Mouse (Mus musculus) liver, embryonic 13.5 days (tissue): ENCODE measurements around the gene Dnm3. TPM values are rescaled to one million over a fixed set of nuclear protein-coding genes. Genes with fewer than 3 reads are reported as not detected.

Experiments used
- ATAC-seq: fragments of 200-750 bp; cut with Nextera tagmentation; 2 replicates; pipeline ENCODE4 v1.8.0; 2017; ENCODE audit warnings: low read depth, mild to moderate bottlenecking, moderate number of reproducible peaks, moderate library complexity
- DNase-seq: peaks from one replicate; pipeline ENCODE4 v3.0.0; 2022
- H3K27ac ChIP-seq: fragments of 300-500 bp; sonication (generic); 2 replicates; pipeline ENCODE4 v1.5.1; 2015; ENCODE audit warnings: moderate library complexity, mild to moderate bottlenecking, inconsistent platforms
- H3K27me3 ChIP-seq: fragments of 300-500 bp; sonication (generic); 2 replicates; pipeline ENCODE4 v1.6.1; 2015; ENCODE audit warnings: mild to moderate bottlenecking, inconsistent platforms
- H3K36me3 ChIP-seq: fragments of 300-500 bp; sonication (generic); 2 replicates; pipeline ENCODE4 v1.6.1; 2015; ENCODE audit warnings: mild to moderate bottlenecking, inconsistent platforms
- H3K4me1 ChIP-seq: fragments of 300-500 bp; sonication (generic); replicated peaks from 2 replicates; pipeline ENCODE4 v1.6.1; 2015; ENCODE audit warnings: inconsistent platforms
- H3K4me2 ChIP-seq: fragments of 300-500 bp; sonication (generic); 2 replicates; pipeline ENCODE4 v1.6.1; 2015; ENCODE audit warnings: inconsistent platforms, mild to moderate bottlenecking, moderate library complexity
- H3K4me3 ChIP-seq: fragments of 300-500 bp; sonication (generic); replicated peaks from 2 replicates; pipeline ENCODE4 v1.5.1; 2015; ENCODE audit warnings: mild to moderate bottlenecking, inconsistent platforms
- H3K9ac ChIP-seq: fragments of 300-500 bp; sonication (generic); 2 replicates; pipeline ENCODE4 v1.6.1; 2015; ENCODE audit warnings: mild to moderate bottlenecking, inconsistent platforms
- H3K9me3 ChIP-seq: fragments of 300-500 bp; sonication (generic); replicated peaks from 2 replicates; pipeline ENCODE4 v1.6.1; 2016; ENCODE audit warnings: inconsistent platforms
- WGBS: fragments of 180-500 bp; shearing (Covaris S2); methylation state at CpG from one replicate; pipeline ENCODE4 v1.1.7; 2015; ENCODE audit not compliant: insufficient replicate concordance; 5-methylcytosine and 5-hydroxymethylcytosine counted together
- polyA plus RNA-seq: library from polyadenylated mRNA; unstranded; fragments of >200 nt; fragmentation: Nextera tagmentation; extraction: Ambion mirVana; gene quantifications from 2 replicates; pipeline ENCODE4 v1.2.1, GENCODE M21; 2015

Gene Dnm3
- polyA plus RNA-seq, 1 experiment from 2014 or later, result 1.2 TPM

GRCm38 (mm10) chr1:162219781-162220180 is 258.1 kb downstream of the Dnm3 start:
- Histone ChIP-seq H3K27me3 (no peaks in the 10 kb centered on the region), H3K4me1 (no peaks in the 10 kb centered on the region), H3K27ac (no peak overlapping the region), H3K9ac (no peak overlapping the region), H3K9me3 (no peaks in the 10 kb centered on the region), H3K4me3 (no peak overlapping the region), H3K36me3 (no peaks in the 10 kb centered on the region), H3K4me2 (no peak overlapping the region)
- DNase-seq, result no peak
- ATAC-seq, result no peak
- WGBS, result 58% methylated on average over 1 of the region's 1 CpGs

- 31% methylated on average over 8 of the region's 8 CpGs for WGBS
- Histone ChIP-seq H3K36me3 (no peaks in the 10 kb centered on the region), H3K9me3 (no peaks in the 10 kb centered on the region), H3K4me1 (no peaks in the 10 kb centered on the region), H3K9ac (no peak overlapping the region; the same call in 1 of the 2 replicates), H3K27ac (peak overlapping the region; percentile 74), H3K4me2 (no peak overlapping the region), H3K4me3 (no peak overlapping the region), H3K27me3 (no peaks in the 10 kb centered on the region)
- ATAC-seq (no peak), DNase-seq (no peak)
Observed at GRCm38 (mm10) chr1:162218530-162219180, 259.2 kb downstream of the Dnm3 start.

GRCm38 (mm10) chr1:162217340-162217974 is 260.4 kb downstream of the Dnm3 start:
- no peak for DNase-seq
- ATAC-seq, result peak; percentile 47
- 0 out of 2 replicates have a peak overlapping the region, but pooled peaks have one; percentile 8 for H3K4me2 ChIP-seq
- no peaks in the 10 kb centered on the region for H3K27me3 ChIP-seq
- H3K4me1 ChIP-seq, result no peaks in the 10 kb centered on the region
- H3K4me3 ChIP-seq, result peak overlapping the region; percentile 35
- no peaks in the 10 kb centered on the region for H3K36me3 ChIP-seq
- peak overlapping the region; percentile 74 for H3K27ac ChIP-seq
- peak overlapping the region; percentile 51 for H3K9ac ChIP-seq
- WGBS, result 61% methylated on average over 15 of the region's 15 CpGs
- H3K9me3 ChIP-seq, result no peaks in the 10 kb centered on the region

- Histone ChIP-seq H3K4me2 (no peak overlapping the region), H3K27ac (no peak overlapping the region)
- no peak for DNase-seq
Observed at GRCm38 (mm10) chr1:162216656-162217055, 261.2 kb downstream of the Dnm3 start.

GRCm38 (mm10) chr1:162215743-162216142 is 262.1 kb downstream of the Dnm3 start:
- Histone ChIP-seq H3K27ac (no peak overlapping the region), H3K9ac (no peak overlapping the region), H3K9me3 (no peaks in the 10 kb centered on the region), H3K36me3 (no peaks in the 10 kb centered on the region), H3K4me1 (no peaks in the 10 kb centered on the region), H3K27me3 (no peaks in the 10 kb centered on the region), H3K4me3 (no peak overlapping the region), H3K4me2 (no peak overlapping the region)
- ATAC-seq (no peak), DNase-seq (no peak)
- 74% methylated on average over 5 of the region's 5 CpGs for WGBS

More at GRCm38 (mm10) chr1:162216656-162217055, 261.2 kb downstream of the Dnm3 start:
- no peak for ATAC-seq
- Histone ChIP-seq H3K4me3 (no peak overlapping the region), H3K4me1 (no peaks in the 10 kb centered on the region), H3K9me3 (no peaks in the 10 kb centered on the region), H3K36me3 (no peaks in the 10 kb centered on the region), H3K9ac (no peak overlapping the region), H3K27me3 (no peaks in the 10 kb centered on the region)
- 50% methylated on average over 4 of the region's 4 CpGs for WGBS

GRCm38 (mm10) chr1:162213066-162213465 is 264.8 kb downstream of the Dnm3 start:
- DNase-seq, result no peak
- Histone ChIP-seq H3K36me3 (no peaks in the 10 kb centered on the region), H3K27me3 (no peaks in the 10 kb centered on the region), H3K4me2 (no peak overlapping the region), H3K4me1 (0 out of 2 replicates have a peak, but pooled peaks cover 3% of the 10 kb centered on the region), H3K4me3 (no peak overlapping the region), H3K9me3 (no peaks in the 10 kb centered on the region), H3K9ac (no peak overlapping the region), H3K27ac (no peak overlapping the region)
- 80% methylated on average over 8 of the region's 8 CpGs for WGBS
- no peak for ATAC-seq

DNA sequence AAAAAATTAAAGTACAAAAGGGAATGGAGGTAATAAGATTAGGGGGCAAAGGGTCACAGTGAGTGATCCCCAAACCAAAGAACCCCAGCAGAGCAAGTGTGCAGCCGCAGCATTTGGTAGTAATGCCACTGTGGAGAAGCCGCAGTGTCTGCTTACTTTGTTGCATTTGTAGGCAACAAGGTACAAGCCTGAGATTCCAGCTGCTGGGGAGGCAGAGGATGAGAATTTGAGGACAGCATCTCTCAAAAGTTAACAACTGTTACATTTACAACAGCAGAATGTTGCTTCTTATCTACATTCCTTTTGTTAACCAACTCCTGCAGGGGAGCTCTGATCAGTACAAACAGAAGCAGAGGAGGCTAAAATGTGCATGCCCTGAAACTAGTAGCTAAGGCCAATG is 267.3 kb downstream of the Dnm3 start:
- DNase-seq, result no peak
- Histone ChIP-seq H3K9me3 (no peaks in the 10 kb centered on the region), H3K4me2 (no peak overlapping the region), H3K27me3 (no peaks in the 10 kb centered on the region), H3K27ac (no peak overlapping the region), H3K4me3 (no peak overlapping the region), H3K36me3 (no peaks in the 10 kb centered on the region), H3K4me1 (0 out of 2 replicates have a peak, but pooled peaks cover 3% of the 10 kb centered on the region), H3K9ac (no peak overlapping the region)
- no peak for ATAC-seq
- WGBS, result 78% methylated on average over 2 of the region's 2 CpGs

DNA sequence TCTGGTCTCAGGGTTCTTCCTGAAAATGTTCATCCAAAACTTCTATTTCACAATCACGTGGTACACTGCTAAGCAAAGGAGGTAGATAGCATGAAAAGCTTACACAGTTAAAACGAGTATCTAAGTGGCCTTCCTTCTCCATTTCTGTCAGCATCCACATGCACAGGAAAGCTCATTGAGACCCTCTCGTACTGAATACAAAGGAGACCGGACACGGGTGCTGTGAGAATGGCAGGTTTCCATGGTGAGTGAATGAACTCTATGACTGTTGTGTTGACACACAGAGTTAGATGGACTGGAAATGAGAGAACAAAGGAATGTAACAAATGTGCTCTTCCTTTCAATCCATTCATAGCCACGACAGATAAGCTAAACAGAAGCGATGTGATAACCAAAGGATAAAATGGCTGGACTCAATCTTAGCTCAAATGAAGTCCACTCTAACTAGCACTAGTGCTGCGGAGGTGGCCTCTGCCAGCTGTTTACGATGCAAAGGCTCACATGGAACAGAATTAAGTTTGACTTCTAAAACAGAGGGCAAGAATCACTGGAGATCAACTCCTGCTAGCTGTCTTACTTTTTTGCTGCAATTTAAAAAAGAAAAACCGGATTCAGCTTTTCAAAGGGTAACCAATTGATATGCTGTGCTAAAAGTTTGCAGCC is 268.2 kb downstream of the Dnm3 start:
- H3K36me3 ChIP-seq, result no peaks in the 10 kb centered on the region
- H3K27ac ChIP-seq, result no peak overlapping the region
- DNase-seq (no peak), ATAC-seq (no peak)
- WGBS, result 53% methylated on average over 10 of the region's 10 CpGs
- no peak overlapping the region for H3K9ac ChIP-seq
- 0 out of 2 replicates have a peak, but pooled peaks cover 3% of the 10 kb centered on the region for H3K4me1 ChIP-seq
- H3K27me3 ChIP-seq, result no peaks in the 10 kb centered on the region
- no peak overlapping the region for H3K4me3 ChIP-seq
- no peaks in the 10 kb centered on the region for H3K9me3 ChIP-seq
- no peak overlapping the region for H3K4me2 ChIP-seq

- Histone ChIP-seq H3K4me1 (0 out of 2 replicates have a peak, but pooled peaks cover 3% of the 10 kb centered on the region), H3K9me3 (no peaks in the 10 kb centered on the region), H3K27me3 (no peaks in the 10 kb centered on the region), H3K4me2 (no peak overlapping the region), H3K9ac (no peak overlapping the region), H3K36me3 (no peaks in the 10 kb centered on the region), H3K27ac (no peak overlapping the region), H3K4me3 (no peak overlapping the region)
- ATAC-seq (no peak), DNase-seq (no peak)
- WGBS, result 69% methylated on average over 9 of the region's 9 CpGs
Observed at GRCm38 (mm10) chr1:162209010-162209409, 268.8 kb downstream of the Dnm3 start.

GRCm38 (mm10) chr1:162207708-162208043 is 270.2 kb downstream of the Dnm3 start:
- H3K4me1 ChIP-seq, result 0 out of 2 replicates have a peak, but pooled peaks cover 3% of the 10 kb centered on the region
- H3K4me3 ChIP-seq, result no peak overlapping the region
- no peak overlapping the region for H3K9ac ChIP-seq
- no peak for ATAC-seq
- 15% methylated on average over 7 of the region's 7 CpGs for WGBS
- no peak overlapping the region for H3K27ac ChIP-seq
- H3K27me3 ChIP-seq, result no peaks in the 10 kb centered on the region
- H3K4me2 ChIP-seq, result no peak overlapping the region; the same call in 1 of the 2 replicates
- no peak for DNase-seq
- no peaks in the 10 kb centered on the region for H3K9me3 ChIP-seq
- H3K36me3 ChIP-seq, result no peaks in the 10 kb centered on the region

GRCm38 (mm10) chr1:162206998-162207707 is 270.7 kb downstream of the Dnm3 start:
- H3K27ac ChIP-seq, result no peak overlapping the region
- no peak overlapping the region for H3K9ac ChIP-seq
- H3K4me3 ChIP-seq, result no peak overlapping the region
- H3K4me2 ChIP-seq, result no peak overlapping the region; the same call in 1 of the 2 replicates
- 0 out of 2 replicates have a peak, but pooled peaks cover 3% of the 10 kb centered on the region for H3K4me1 ChIP-seq
- DNase-seq, result no peak
- ATAC-seq, result no peak
- no peaks in the 10 kb centered on the region for H3K27me3 ChIP-seq
- H3K36me3 ChIP-seq, result no peaks in the 10 kb centered on the region
- no peaks in the 10 kb centered on the region for H3K9me3 ChIP-seq
- 13% methylated on average over 12 of the region's 12 CpGs for WGBS
